Mouse (Mus musculus) lung, postnatal 4 days (tissue): ENCODE measurements around the gene Dtl.
"Not testable (repeated sequence)": the region's sequence is repeated elsewhere in the genome, so short reads cannot be mapped to it uniquely, and the experiment has no call there.

ENCODE experiments used
- DNase-seq, 2 experiments: peaks; one replicate each; pipeline ENCODE4 v3.0.0; 2021

The Dtl gene

DNA sequence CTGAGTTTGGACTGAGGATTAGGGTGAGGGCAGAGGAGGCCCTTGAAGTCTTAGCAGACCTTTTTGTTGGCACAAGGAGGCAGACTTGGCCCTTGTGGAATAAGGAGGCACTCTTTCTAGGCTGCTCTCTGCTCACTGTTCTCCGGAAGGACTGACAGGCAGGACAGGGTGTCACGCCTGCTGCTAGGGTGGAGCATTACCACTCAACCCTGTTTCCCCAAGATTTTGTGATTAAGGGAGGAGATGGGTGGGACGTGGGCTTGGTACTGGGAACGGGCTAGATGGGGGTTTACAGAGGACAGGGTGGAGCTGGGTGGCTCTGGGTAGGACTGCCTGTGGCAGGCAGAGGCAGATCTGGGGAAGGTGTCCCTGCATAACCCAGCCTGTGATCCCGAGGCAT lies 57.4 kb downstream of the Dtl start:
- no peak for DNase-seq

- no peak for DNase-seq
These were observed 58.3 kb downstream of the Dtl start for GRCm38 (mm10) chr1:191517056-191517455.

GRCm38 (mm10) chr1:191516351-191516750 lies 59.0 kb downstream of the Dtl start:
- not testable (repeated sequence) for DNase-seq

DNA sequence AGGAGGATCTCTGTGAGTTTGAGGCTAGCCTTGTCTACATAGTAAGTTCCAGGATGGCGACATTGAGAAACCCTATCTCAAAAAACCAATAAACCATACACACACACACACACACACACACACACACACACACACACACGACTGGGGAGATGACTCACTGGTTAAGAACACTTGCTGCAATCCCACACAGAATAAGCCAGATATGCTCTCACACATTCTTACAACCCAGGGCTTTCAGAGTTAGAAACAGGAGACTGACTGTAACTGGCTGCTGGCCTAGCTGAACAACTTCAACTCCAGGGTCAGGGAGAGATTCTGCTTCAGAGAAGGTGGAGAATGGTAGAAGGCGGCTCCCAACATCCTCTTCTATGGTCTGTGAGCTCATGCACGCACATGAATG lies 62.1 kb downstream of the Dtl start:
- no peak for DNase-seq

GRCm38 (mm10) chr1:191512383-191512782 lies 63.0 kb downstream of the Dtl start:
- DNase-seq = no peak

GRCm38 (mm10) chr1:191511503-191511902 lies 63.8 kb downstream of the Dtl start:
- no peak for DNase-seq

- no peak for DNase-seq
These were observed 65.5 kb downstream of the Dtl start for GRCm38 (mm10) chr1:191509865-191510264.

DNA sequence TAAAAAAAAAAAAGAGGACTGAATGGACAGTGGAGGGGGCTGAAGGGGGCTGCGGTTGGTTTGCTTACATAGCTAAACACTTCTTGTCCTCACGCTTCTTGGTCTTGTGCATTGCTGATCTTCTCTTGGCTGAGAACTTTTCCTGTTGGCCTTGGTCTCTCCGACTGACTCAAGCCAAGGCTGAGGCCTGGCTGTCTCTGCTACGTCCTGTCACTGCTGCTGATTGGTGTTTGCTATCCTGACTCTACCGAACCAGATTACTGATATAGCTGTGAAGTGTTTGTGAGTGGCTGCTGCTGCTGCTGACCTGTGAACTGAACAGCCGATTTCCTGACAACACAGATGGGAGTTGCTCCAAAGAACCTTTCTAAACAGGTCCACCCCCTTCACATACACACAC lies 66.2 kb downstream of the Dtl start:
- DNase-seq = no peak

DNA sequence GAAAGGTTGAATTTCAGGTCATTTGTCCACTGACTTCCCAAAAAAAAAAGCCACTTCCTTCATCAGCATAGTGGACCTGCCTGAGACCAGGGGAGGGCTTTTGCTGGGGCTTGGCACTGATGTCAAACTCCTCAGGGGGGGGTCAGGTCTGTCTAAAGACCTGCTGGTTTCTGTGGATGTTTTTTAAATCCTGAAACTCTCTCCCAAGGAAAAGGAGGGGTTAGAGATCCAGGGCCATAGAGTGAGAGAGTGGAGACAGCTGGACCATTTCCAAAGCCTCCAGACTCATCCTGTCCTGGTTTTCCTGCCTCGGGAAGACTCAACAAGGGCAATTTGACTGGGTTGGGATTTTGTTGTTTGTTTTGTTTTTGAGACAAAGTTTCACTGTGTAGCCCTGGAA lies 68.6 kb downstream of the Dtl start:
- DNase-seq = no peak

DNA sequence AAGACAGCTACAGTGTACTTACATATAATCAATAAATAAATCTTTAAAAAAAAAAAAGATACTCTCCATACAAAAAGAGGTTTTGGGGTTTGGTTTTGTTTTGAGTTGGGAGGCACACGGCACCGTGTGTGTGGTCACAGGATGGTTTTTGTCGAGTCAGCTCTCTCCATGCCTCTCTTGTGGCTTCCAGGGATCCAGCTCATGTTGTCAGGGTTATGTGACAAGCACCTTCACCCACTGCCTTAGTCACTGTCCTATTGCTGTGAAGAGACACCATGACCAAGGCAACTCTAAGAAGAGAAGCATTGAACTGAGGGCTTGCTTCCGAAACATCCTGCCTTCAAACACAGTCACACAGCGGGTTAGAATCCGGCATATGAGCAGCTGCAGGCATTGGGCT lies 75.7 kb downstream of the Dtl start:
- DNase-seq = no peak

DNA sequence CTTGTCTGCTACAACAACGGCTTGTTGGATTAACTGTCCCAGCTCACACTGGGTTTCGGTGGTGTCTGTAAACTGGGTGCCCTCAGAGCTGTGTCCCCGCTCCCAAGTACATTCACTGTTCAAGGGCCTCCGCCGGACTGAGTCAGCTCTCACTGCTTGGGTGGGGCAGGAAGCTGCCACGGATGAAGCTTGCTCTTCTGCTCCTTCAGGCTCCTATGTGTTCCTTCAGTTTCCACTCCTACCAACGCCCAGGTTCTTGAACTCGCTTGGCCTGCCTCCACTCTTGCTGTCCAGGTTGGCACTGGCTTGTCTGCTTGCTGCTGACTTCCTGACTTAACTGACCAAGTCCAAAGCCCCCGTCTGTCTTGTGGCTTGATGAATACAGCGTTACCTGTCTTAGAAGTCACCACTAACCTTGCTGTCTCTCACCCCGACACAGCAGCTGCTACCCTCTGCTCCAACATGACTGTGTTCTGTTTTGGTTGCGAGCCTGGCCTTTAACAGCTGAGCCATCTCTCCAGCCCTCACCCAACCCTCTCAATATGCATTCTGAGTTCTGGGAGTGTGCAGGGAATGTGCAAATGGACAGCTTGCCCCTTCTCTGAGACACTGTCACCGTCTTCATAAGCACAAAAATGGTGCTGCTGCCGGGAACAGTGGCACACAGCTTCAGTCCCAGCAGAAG lies 76.9 kb downstream of the Dtl start:
- peak; percentile 54 to 78 for DNase-seq

- DNase-seq = no peak
These were observed 78.7 kb downstream of the Dtl start for GRCm38 (mm10) chr1:191496676-191497075.

DNA sequence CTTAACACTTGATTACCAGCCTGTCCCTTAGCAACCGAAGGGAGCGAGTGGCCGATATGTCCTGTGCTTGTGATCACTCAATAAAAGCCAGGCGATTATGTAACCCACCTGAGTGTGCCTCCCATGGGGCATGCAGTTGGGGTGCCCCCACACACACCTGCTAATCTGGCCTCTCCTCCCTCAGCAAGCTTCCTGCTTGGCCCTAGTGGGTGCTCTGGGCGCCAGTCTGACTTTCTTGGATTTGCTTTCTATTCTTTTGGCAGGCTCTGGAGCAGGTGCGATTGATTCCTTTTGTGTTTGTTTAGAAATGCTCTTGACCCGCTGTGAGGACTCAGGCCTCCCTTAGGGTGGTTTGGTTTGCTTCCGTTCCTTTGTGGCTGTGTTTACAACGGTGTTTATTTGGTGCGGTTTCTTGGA lies 80.3 kb downstream of the Dtl start:
- DNase-seq = peak; percentile 48 to 68

DNA sequence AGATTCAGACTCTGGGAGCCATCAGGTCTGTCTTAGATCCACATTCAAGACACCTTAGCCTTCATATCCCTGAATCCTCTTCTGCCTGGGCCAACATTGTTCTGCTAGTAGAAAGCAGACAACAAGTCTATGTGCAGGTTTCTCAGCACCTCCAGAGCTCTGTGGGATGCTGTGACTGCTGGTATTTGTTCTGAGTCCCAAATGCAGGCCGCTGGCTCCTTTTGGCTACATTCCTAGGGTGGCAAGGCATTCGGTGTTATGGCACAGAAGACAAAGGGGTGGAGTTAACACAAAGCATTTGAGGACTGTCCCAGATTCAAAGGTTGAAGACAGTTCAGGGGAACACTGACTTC lies 81.1 kb downstream of the Dtl start:
- no peak for DNase-seq

DNA sequence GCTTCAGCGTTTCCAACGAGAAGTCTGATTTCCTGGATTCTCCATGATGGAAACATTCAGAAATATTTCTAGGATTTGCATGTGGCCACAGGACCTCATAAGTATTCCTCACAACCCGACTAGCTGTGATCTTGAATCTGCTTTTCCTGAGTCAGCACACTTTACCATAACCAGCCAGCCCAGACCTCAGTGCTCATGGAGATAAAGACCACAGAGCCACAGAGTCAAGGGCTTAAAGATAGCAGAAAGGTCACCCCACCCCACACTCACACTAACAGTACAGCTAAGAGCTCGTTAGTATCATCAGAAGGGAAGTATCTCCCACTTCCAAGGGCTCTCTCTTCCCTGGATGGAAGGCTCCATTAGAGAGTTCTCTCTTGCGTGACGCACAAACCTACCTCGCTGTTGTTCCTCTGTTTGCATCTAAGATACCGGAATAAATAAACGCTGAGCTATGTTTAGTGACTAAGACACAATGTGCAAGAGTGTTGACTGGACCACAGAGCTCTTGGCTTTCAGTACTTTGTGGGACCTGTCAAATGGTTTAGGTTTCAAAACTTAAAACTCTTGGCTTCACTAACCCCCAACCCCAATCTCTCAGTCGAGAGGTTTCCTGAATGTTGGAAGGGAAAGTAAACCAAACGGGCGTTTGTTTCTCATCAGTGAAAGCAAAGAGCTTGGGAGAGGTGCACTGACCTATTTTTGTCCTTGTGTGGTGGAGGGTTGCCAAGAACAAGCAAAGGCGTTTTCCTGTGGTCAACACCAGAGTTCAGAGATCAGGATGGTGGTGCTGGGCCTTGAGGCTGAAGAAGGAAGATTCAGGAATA lies 81.7 kb downstream of the Dtl start:
- DNase-seq = peak in 1 of 2 experiments; percentile 36

DNA sequence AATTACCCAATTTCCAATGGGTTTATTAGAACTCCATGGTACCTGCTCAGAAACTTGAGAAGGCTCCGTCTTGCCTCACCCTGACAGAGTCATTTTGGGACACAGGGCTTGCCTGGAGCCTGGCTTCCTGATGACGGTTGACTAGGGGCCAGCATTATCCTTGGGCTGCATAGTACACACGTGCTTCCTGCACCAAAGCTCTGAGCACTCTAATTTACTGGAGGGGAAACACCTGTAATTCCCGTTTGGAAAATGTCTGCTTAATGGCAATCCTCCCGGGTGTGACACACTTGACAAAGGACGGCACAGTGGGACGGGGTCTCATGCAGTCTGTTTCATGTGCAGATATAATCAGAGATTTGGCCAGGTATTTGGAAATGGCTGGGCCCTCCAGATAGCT lies 84.9 kb downstream of the Dtl start:
- DNase-seq = peak in 1 of 2 experiments; percentile 38
